Mouse (Mus musculus) adrenal gland, adult 2 months (tissue): ENCODE data around the gene Syf2. TPM values are rescaled to one million over a fixed set of nuclear protein-coding genes. Genes with fewer than 3 reads are reported as not detected.

Experiments
- DNase-seq: peaks from one replicate; pipeline ENCODE4 v3.0.0; 2021
- polyA plus RNA-seq: library from polyadenylated mRNA; depleted of rRNA; stranded (reverse); fragments of >200 nt; gene quantifications from 2 replicates; pipeline ENCODE4 v1.2.3, GENCODE M21; 2012; rRNA removed
- total RNA-seq, 2 experiments: library from RNA; stranded (reverse); gene quantifications; 2 replicates each; pipeline ENCODE4 v1.2.3; 2021

Syf2 gene
- total and polyA plus RNA-seq, 3 experiments, result 8.6 to 97.8 (median 85.5) TPM

- DNase-seq, result no peak
These were observed 44.7 kb downstream of the Syf2 start for GRCm38 (mm10) chr4:134975261-134975928.

- no peak for DNase-seq
These were observed 45.2 kb downstream of the Syf2 start for GRCm38 (mm10) chr4:134975929-134976308.

- DNase-seq, result no peak
These were observed 48.2 kb downstream of the Syf2 start for GRCm38 (mm10) chr4:134978930-134979329.

GRCm38 (mm10) chr4:134981959-134982431, 51.3 kb downstream of the Syf2 start:
- DNase-seq, result no peak

GRCm38 (mm10) chr4:134983136-134983535, 52.4 kb downstream of the Syf2 start:
- peak; percentile 24 for DNase-seq

- no peak for DNase-seq
These were observed 53.9 kb downstream of the Syf2 start for GRCm38 (mm10) chr4:134984555-134984954.

GRCm38 (mm10) chr4:134985626-134986335, 55.1 kb downstream of the Syf2 start:
- no peak for DNase-seq

- DNase-seq, result no peak
These were observed 55.6 kb downstream of the Syf2 start for GRCm38 (mm10) chr4:134986336-134986635.

GRCm38 (mm10) chr4:134986963-134987362, 56.3 kb downstream of the Syf2 start:
- no peak for DNase-seq

Other genes with a start within 250 kb of the Syf2 start
- gene Man1c1, start 226.6 kb upstream of the Syf2 start, total RNA-seq, result 10 to 100 TPM; 13.3 to 28.2 TPM
- gene Man1c1, start 226.6 kb upstream of the Syf2 start, polyA plus RNA-seq, result 17.0 and 17.4 TPM in 2 replicates
- 10 to 100 TPM; 42.1 to 49.3 TPM for gene Ldlrap1, start 162.9 kb upstream of the Syf2 start, total RNA-seq
- 23.0 and 28.1 TPM in 2 replicates for gene Ldlrap1, start 162.9 kb upstream of the Syf2 start, polyA plus RNA-seq
- 10 to 100 TPM; 35.6 to 37.1 TPM for gene Maco1, start 77.6 kb upstream of the Syf2 start, total RNA-seq
- gene Maco1, start 77.6 kb upstream of the Syf2 start, polyA plus RNA-seq, result 14.2 and 15.6 TPM in 2 replicates
- not detected for gene Rhd, start 66.4 kb upstream of the Syf2 start, total RNA-seq
- 0.09 and 0.12 TPM in 2 replicates for gene Rhd, start 66.4 kb upstream of the Syf2 start, polyA plus RNA-seq
- gene Tmem50a, start 15.9 kb upstream of the Syf2 start, total RNA-seq, result 100 to 1,000 TPM; 231 to 336 TPM
- gene Tmem50a, start 15.9 kb upstream of the Syf2 start, polyA plus RNA-seq, result 150 and 191 TPM in 2 replicates
- 100 to 1,000 TPM; 313 to 460 TPM for gene Rsrp1, start 7.3 kb upstream of the Syf2 start, total RNA-seq
- gene Rsrp1, start 7.3 kb upstream of the Syf2 start, polyA plus RNA-seq, result 2,634 and 2,855 TPM in 2 replicates
- 1 to 10 TPM; 3.1 to 4.0 TPM for gene Runx3, start 189.8 kb downstream of the Syf2 start, total RNA-seq
- gene Runx3, start 189.8 kb downstream of the Syf2 start, polyA plus RNA-seq, result 3.4 and 4.7 TPM in 2 replicates